Mouse (Mus musculus): ENCODE results near the gene Smyd4.

- TF ChIP-seq CTCF (IDR thresholded peaks at IDR 0.05; ENCODE audit: extremely low read depth, insufficient read depth, insufficient read length, insufficient replicate concordance) (no peak), POLR2A (IDR thresholded peaks at IDR 0.05; ENCODE audit: low read depth, low read length) (no peak)
Measured at GRCm38 (mm10) chr11:75347188-75347585, 1.0 kb upstream of the Smyd4 start.
